Mouse (Mus musculus) kidney, adult 9 months (tissue): ENCODE results near the gene Notch2.

Source experiments
- DNase-seq: peaks from one replicate; pipeline ENCODE4 v3.0.0; 2022

Notch2 gene

DNA sequence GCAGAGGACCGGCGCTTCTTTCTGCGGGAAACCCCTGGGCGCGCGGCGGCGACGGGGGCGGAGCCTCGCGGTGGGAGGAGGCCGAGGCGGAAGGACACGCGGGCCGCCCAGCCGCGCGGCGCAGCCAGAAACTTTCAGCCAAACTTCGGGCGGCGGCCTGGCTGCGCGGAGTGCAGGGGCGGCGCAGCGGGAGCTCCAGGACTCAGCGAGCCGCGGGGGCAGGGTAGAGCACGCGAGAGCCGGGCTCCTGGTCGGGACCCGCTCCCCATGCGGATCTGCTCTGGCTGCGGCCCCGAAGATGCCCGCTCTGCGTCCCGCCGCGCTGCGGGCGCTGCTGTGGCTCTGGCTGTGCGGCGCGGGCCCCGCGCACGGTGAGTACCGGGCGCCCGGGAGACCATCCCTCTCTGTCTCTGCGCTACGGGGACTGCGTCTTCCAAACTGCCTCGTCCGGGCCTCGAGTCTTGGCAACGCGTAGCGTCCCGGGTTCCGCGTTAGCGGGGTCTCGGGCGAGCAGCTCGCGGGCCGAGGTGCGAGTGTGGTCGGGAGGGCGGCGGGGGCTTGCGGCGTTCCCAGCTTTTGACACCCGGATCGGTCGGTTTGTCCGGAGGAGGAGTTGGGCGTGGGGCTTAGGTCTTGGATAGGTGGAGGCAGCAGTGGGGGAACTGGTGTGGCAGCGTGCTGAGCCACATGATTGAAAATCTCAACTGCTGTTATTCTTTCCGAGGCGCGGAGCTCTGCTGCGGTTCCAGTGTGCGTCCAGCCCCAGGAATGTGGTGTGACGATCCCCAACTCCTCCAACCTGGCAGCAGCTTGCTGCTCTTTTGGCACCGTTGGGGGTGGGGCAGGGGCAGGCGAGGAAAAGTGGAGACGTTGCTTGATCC, at the start of gene Notch2:
TSS of gene Notch2 (plus strand) at position 127 of the 881 bp plus-strand sequence.
- peak; percentile 95 for DNase-seq

DNA sequence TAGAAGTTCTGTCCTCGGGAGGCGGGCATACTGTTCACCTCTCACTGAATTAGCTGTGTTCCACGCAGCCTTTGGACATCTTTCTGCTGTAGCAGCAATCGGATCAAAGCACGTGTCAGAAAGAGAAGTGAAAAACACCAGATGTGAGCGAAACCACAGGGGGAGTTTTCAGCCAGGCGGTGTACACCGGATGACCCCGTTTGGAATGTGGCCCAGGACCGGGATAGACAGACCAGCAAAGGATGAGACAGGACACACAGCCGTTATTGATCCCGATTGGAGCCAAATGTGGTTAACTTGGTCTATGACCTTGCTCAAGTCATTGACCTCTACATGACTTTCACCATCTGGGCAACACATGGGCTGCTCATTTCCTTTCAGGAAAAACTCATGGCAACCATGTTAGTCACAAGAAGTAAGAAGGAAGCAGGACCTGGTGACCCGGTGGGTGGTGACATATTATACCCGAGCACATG, 48.4 kb upstream of the Notch2 start:
- peak; percentile 24 for DNase-seq

DNA sequence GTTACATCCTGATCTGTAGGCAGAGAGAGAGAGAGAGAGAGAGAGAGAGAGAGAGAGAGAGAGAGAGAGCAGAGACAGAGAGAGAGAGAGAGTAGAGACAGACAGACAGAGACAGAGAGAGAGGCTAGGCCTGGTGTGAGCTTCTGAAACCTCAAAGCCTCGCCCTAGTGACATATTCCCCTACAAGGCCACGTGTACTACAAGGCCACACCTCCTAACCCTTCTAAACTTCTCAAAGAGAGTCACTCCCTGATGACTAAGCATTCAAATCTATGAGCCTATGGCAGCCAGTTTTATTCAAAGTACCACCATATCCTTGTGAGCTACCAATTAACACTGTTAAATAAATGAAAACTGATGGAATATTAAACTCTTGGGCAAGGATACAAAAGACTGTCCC, 45.7 kb upstream of the Notch2 start:
- no peak for DNase-seq

DNA sequence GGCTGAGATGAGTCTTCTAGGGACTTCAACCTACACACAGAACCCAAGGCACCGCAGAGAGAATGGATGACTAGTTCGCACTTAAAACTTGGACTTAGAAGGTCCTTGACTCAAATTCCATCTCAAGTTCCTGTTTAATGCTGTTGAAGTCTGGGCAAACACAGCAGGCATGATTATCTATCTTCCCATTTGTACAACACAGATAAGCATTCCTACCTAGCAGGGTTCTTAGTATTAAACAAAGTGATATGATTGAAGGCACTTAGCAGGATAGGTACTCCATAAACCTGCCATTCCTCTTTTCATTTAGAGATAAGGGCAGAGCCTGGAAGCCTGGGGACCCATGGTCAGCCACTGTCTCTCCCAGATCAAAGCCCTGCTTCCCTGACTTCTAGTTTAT, 45.1 kb upstream of the Notch2 start:
- no peak for DNase-seq

DNA sequence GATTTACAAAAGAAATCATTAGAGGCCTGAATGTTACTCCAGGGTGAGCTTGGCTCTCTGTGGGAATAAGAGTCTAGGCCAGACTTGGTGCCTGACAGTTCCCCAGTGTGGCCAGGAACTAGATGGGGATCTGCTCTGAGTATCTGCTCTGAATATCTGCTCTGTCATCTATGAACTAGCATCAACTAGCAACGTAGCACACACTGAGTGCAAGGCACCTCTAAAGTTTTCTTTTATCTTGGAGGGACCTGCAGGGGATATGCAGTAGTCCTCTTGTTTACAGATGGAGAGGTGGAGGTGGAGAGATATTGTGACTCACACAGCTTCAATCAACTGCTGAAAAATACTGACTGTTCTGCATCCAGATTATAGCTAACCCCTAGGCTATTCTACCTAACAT, 44.3 kb upstream of the Notch2 start:
- DNase-seq: no peak

DNA sequence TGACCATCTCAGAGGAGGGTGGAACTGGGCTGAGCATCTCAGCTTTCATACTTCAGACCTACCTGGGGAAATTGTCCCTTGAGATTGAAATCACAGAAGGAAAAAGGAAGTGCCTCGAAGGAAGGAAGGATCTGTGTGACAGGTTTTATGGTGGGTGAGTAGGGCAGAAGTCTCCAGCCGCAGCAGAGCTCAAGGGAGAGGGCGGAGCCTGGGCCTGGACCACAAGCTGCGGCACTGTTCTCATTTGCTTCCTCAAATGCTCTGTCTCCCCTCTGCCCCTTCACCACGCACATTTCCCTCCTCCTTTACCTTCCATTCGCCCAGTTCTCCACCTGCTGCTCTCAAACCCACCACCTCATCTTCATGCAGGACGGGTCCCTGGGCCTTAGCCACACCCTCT, 42.2 kb upstream of the Notch2 start:
- peak; percentile 12 for DNase-seq

DNA sequence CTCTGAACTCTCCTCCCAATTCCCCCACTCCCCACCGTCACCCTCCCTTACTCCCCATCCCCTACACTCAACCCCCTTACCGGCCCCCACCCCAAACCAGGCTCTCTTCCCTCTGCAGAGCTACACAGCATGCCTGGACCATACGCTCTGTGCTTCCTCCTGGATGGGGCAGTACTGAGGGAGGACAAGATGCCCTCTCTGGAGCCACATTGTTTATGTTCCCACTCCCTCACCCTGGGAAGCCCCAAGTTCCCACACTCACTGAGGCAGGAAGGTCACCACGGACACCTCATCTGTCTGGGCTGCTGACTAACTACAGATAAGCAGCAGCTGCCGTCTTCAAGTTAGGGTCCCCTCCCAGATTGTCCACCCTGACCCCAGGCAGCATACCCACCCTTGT, 41.1 kb upstream of the Notch2 start:
- no peak for DNase-seq

DNA sequence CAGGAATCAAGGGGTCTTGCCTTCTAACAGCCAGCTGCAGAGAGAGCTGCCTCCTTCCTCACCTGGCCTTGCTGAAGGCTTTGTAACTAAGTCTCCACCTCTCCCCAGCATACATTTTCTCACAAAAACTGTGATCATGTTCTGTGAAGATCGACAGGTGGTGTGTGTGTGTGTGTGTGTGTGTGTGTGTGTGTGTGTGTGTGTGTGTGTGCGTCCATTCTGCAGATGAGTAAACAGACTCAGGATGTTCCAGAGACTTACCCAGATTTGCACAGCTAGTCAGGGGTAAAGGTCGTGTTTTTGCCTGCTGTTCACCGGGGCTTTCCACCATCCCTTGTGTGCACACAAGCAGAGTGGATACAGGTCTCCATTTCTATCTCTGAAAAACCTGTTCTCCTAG, 40.6 kb upstream of the Notch2 start:
- DNase-seq: no peak

DNA sequence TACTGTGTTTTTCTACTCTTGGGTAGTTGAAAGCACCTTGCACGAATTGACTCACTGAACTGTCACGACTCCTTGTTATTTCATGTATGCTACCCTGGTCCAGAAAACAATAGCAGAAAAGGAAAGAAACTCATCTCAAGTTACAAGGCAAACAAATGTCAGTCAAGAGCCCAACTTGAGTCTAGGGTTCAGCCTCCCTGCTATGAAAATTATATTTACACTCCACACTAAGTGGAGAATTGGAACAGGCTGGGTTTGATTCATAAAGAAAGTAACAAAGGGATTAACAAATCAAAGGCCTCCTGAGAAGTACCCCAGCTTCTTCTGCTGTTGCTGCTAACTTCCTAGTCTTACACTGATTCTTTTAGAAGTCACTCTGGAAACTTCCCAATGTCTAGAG, 40.0 kb upstream of the Notch2 start:
- no peak for DNase-seq

DNA sequence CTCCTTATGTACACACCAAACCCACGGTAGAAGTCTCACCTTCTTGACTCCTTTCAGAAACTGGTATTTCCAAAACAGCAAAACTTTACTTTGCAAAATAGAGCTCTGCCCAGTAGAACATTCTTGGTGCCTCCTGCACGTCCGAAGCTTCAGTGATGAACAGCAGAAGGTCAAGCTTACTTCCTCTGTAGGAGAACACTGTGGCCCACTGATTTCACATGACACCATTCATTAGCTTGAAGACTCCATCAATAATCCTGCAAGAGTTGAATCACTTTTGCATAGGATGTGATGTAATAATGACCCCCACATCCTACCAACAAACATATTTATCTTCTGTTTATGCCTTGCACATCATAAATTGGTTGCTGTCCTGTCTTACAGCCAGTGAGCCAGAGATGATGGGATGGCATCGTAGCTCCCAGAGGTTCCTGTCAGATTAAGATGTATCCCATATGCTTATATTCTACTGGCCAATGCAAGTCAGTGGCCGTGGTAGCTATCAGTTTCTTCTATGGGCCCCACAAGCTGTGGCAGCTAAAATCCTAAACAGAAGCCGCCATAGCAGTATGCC, 39.0 kb upstream of the Notch2 start:
- no peak for DNase-seq

DNA sequence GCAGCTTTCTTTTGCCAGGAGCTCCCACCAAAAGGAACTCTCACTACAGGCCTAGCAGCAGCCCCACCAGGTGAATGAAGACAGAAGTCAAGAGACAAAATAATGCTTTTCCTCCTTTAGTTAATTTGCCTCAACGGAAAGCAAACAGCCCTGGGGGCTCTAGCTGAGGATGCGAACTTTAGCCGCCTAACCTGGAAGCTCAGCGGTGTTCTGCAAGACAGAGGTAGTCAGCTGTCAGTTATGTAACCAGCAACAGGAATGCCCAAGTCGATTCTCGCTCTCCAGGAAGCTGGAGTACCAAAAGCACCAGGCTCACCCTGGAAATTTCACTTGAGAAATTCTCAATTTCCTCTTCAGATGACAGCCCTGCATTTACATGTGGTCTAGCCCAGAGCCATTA, 36.6 kb upstream of the Notch2 start:
- peak; percentile 28 for DNase-seq

DNA sequence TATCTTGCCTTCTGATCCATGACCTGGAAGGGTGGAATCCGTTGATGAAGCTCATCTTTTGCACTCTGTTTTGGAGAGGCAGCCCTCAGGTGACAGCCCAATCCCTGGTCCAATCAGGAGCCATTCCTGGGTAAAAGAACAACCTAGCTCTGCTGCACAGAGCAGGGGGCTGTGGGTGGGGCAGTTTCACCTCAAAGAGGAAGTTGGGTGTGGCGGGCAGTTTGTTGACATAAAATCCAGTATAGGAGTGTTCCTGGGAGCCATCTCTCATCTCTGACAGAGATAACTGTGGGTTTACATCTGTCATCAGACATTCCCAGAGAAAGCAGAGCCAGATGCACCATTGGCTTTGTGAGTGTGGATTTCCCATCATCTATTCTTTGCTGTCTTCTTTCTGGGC, 34.6 kb upstream of the Notch2 start:
- DNase-seq: no peak

DNA sequence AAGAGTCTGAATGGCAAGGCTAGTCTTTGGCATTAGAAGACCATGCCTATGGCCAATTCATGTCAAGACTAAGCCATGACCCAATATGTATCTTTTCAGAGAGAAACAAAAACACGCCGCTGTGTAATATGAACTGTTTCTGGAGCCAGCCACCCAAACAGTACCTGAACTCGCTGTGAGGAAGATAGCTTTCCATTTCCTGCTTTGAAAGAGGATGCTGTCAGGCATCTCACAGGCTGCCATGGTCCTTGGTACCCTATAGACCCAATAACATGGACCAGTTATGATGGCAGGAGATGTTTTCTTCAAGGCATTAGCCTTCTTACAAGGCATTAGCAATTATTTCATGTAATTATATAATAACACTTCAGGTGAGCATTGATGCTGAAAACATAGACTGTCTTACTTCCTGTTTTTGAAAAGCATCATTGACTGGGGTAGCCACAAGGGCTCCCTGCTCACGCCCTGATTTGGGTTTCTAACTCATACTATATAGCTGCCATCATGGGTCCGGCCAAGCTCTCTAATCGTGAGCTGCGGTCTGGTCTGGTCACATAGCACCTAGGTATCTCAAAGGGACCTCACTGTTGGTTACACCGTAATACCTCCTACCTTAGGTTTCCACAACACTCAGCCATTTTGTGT, 32.5 kb upstream of the Notch2 start:
- DNase-seq: no peak

DNA sequence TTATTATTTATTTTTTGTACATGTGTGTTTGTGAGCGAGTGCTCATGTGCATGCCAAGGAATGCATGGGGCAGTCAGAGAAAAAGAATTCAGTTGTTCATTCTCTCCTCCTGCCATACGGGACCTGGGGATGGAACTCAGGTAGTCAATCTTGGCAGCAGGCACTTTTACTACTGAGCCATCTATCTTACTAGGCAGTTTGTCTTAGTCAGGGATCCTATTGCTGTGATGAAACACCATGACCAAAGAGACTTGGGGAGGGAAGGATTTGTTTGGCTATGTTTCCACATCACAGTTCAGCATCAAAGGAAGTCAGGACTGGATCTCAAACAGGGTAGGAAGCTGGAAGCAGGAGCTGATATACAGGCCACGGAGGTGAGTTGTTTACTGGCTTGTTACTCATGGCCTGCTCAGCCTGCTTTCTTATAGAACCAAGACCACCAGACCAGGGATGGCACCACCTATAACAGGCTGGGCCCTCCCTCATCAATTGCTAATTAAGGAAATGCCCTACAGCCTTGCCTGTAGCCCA, 31.9 kb upstream of the Notch2 start:
- no peak for DNase-seq

DNA sequence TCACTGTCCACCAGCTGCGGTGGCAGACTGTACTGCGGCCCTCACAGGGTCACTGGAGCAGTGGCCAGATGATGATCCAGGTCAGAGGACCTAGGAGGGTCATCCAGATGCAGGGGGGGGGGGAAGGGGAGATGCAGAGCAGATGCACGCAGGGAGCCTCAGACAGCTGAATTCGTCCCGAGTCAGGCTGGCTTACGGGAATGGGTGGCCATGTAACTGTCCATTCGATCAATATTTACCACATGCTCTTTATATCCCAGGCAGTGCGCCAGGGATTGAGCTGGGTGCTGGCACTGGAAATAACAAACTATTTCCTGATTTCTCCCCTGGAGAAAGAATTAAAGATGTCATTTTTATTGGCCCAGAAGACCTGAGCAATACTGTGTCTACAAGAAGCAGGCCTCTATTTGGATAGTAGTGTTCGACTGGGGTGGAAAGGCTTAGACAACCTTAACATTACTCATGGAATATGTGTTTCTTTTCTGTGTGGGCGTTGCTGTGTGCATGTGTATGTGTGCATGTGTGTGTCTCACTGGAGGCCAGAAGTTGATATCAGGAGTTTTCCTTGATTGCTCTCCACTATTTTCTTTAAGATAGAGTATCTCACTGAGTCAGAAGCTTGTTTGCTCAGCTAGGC, 28.3 kb upstream of the Notch2 start:
- DNase-seq: no peak

DNA sequence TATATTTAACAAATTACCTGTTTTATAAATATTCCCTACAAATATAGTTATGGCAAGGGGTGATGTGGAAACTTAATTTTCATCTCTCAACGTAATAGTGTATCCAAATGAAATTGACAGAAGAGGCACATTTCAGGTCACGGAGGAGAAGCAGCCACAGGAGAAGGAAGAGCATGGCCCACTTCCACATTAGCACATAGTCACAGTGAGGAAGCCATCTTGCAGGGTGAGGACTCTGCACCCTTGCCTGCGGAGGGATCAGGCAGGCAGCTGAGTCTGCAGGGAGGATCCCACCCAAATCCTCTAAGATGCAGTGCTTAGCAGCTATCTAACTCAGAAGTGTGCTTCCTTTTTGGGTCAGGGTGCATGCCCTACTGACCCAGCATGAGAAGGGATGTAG, 27.6 kb upstream of the Notch2 start:
- DNase-seq: no peak

DNA sequence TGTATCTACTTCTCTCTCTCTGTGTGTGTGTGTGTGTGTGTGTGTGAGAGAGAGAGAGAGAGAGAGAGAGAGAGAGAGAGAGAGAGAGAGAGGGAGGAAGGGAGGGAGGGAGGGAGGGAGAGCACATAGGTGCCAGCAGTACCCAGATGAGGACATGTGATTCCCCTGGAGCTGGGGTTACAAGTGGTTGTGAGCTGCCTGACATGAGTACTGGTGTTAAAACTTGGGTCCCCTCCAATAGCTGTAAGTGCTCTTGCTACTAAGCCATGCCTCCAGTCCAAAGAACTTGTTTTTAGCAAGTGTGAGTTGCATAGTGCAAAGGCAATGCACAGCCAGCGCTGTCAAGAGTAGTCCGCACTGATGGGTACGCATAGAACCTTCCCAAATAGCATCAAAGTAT, 26.2 kb upstream of the Notch2 start:
- DNase-seq: no peak

DNA sequence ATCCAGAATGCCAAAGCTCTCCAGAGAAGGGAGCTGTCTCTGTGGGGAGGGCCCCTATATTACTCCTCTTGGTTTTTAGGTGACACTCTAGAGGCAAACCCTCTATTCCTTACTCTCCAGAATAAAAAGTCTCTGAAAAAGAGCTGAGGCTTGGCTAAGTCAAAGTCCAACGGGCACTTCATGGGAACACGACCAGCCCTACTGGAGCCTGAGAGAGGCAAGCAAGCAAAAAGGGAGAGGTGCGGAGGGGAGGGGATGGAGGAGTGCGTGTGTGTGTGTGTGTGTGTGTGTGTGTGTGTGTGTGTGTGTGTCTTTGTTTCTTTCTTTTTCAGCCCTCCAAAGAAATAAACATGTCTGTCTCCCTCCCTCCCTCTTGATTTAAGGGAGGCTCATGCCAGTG, 24.6 kb upstream of the Notch2 start:
- DNase-seq: peak; percentile 71

DNA sequence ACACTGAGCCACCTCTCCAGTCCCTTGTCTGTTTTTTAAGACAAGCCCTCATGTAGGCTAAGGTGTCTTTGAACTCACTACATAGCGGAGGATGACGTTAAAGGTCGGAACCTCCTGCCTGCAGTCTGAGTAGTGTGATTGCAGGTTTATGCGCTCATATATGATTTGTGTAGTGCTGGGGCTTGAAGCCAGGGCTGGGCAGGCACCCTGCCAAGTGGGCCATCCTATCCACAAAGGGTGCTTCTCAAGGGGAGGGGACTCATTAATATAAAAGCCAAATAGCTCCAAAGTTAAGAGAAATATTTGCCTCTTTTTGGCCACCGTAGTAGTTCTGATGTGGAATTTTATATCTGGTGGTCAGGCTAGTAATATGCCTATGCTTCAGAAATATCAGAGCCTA, 22.8 kb upstream of the Notch2 start:
- no peak for DNase-seq

DNA sequence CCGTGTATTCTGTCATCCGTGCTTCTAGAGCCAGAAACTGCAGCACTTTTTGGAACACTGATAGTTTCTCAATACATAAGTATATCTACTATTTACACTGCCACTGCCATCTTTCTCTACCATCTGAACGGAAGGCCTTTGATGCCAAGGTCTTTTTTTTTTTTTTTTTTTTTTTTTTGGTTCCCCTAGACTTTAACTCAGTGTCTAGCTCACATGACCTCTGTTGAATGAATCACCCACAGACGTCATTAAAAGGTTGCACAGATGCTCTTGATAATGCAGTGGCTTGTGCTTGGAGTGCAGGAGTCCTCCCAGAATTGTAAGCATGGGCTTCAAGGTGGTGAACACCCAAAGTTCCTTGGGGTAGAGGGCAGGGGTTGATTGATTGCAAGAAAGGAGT, 21.0 kb upstream of the Notch2 start:
- DNase-seq: no peak

DNA sequence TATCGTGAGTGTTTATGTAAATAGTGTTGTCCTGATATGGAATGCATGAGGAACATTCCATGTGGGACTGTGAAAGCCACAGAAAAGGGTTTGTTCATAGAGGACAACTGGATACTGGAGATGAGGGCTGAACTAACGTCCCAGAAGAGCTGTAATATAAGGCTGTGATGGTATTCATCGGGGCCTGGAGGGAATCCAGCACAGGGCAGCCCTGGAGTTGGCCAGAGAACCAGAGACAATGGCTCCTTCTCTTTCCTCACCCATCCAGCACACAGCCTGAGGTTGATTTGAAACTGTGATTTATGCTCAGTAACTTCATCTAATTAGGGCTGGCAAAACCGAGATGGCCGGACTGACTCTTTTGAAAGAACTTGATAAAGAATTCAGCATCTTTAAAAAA, 20.1 kb upstream of the Notch2 start:
- DNase-seq: no peak

DNA sequence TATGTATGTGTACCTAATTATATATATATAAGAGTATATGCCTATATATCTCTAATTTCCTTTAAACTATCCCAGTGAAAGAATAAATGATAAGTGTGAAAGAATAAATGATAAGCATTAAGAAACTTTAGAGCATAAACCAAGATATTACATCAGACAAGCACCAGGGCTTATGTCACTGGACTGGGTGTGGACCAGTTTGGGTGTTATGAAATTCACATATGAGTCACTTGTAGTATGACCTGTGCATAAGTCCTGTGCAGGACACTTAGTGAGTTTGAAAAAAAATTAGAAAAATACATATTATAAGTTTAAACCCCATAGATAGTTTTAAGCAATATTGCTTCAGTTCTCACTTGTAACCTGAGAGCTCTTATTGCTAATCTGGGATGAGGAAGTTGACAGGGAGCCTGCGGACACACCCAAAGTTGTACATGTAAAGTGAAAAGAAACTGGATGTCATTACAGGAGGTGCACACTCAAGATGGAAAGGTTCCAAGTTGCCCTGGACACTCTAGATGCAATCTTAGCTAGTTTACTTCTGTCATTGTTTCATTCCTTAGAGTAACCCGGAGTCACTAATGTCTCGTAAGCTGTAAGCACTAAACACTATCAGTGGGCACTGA, 19.3 kb upstream of the Notch2 start:
- no peak for DNase-seq

DNA sequence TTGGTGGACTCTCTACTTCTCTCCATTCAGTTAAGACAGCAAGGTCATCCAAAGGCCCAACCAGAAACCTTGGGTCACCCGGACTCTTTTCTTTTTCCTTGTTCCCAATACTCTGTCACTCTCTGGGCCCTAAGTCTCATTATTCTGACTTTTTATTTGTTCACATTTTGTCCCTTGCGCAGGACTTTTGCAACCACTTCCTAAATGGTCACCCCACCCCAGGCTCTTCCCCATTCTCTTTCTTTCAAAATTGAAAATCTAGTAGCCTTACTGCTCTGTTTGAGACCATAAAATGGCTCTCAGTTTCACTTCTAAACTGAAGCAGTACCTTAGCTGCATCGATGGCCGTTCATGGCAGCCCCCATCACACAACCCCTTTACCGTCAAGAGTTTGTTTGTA, 18.5 kb upstream of the Notch2 start:
- DNase-seq: no peak
